Mouse (Mus musculus): Measurements from ENCODE around the gene Bphl. TPM values are rescaled to one million over a fixed set of nuclear protein-coding genes. Genes with fewer than 3 reads are reported as not detected.
A peak's percentile ranks its signal among the peaks of the same experiment; 100 is the strongest.

The Bphl gene
- polyA plus RNA-seq, 1 experiment, result 70.8 TPM

GRCm38 (mm10) chr13:34018521-34018920, 18.9 kb upstream of the Bphl start:
- H3K4me3 ChIP-seq (replicated peaks; ENCODE audit: insufficient read depth, low read depth, low read length), result no peak overlapping the region
- no peaks in the 10 kb centered on the region for H3K27me3 ChIP-seq (ENCODE audit: control insufficient read depth, insufficient read depth, low read length)
- DNase-seq, result no peak
- H3K27ac ChIP-seq (ENCODE audit: insufficient read depth, low read length), result no peak overlapping the region
- 26% methylated on average over 1 of the region's 1 CpGs for WGBS
- peaks cover 9% of the 10 kb centered on the region for H3K4me1 ChIP-seq (ENCODE audit: control insufficient read depth, insufficient read depth, low read length)
- TF ChIP-seq POLR2A (IDR thresholded peaks at IDR 0.05; ENCODE audit: borderline replicate concordance, insufficient read depth, low read length) (no peak), CTCF (IDR thresholded peaks at IDR 0.05; ENCODE audit: borderline replicate concordance, insufficient read depth, low read depth, low read length) (no peak)

GRCm38 (mm10) chr13:34021998-34022397, 15.4 kb upstream of the Bphl start:
- Histone ChIP-seq H3K27me3 (ENCODE audit: control insufficient read depth, insufficient read depth, low read length) (no peaks in the 10 kb centered on the region), H3K4me3 (replicated peaks; ENCODE audit: insufficient read depth, low read depth, low read length) (no peak overlapping the region), H3K27ac (ENCODE audit: insufficient read depth, low read length) (no peak overlapping the region), H3K4me1 (ENCODE audit: control insufficient read depth, insufficient read depth, low read length) (peaks cover 4% of the 10 kb centered on the region)
- no peak for TF ChIP-seq POLR2A (IDR thresholded peaks at IDR 0.05; ENCODE audit: borderline replicate concordance, insufficient read depth, low read length)
- no peak for TF ChIP-seq CTCF (IDR thresholded peaks at IDR 0.05; ENCODE audit: borderline replicate concordance, insufficient read depth, low read depth, low read length)
- DNase-seq, result no peak
- WGBS, result 89% methylated on average over 2 of the region's 2 CpGs

- H3K27me3 ChIP-seq (ENCODE audit: control insufficient read depth, insufficient read depth, low read length), result no peaks in the 10 kb centered on the region
- WGBS, result 78% methylated on average over 2 of the region's 2 CpGs
- H3K27ac ChIP-seq (ENCODE audit: insufficient read depth, low read length), result no peak overlapping the region
These were observed 5.4 kb upstream of the Bphl start for GRCm38 (mm10) chr13:34032041-34032440.

GRCm38 (mm10) chr13:34035424-34035823, 2.0 kb upstream of the Bphl start:
- no peak overlapping the region for H3K4me3 ChIP-seq (replicated peaks; ENCODE audit: insufficient read depth, low read depth, low read length)
- no peak overlapping the region for H3K27ac ChIP-seq (ENCODE audit: insufficient read depth, low read length)
- WGBS, result 22% methylated on average over 3 of the region's 3 CpGs
- peak in 1 of 2 experiments; percentile 34 for DNase-seq
- no peak for TF ChIP-seq CTCF (IDR thresholded peaks at IDR 0.05; ENCODE audit: borderline replicate concordance, insufficient read depth, low read depth, low read length)
- no peak for TF ChIP-seq POLR2A (IDR thresholded peaks at IDR 0.05; ENCODE audit: borderline replicate concordance, insufficient read depth, low read length)
- no peaks in the 10 kb centered on the region for H3K27me3 ChIP-seq (ENCODE audit: control insufficient read depth, insufficient read depth, low read length)
- peaks cover 7% of the 10 kb centered on the region; the same call in 1 of the 2 replicates for H3K4me1 ChIP-seq (ENCODE audit: control insufficient read depth, insufficient read depth, low read length)

More at GRCm38 (mm10) chr13:34032041-34032440, 5.4 kb upstream of the Bphl start:
- no peak for TF ChIP-seq POLR2A (IDR thresholded peaks at IDR 0.05; ENCODE audit: borderline replicate concordance, insufficient read depth, low read length)
- TF ChIP-seq CTCF (IDR thresholded peaks at IDR 0.05; ENCODE audit: borderline replicate concordance, insufficient read depth, low read depth, low read length), result no peak
- no peak for DNase-seq
- no peak overlapping the region for H3K4me3 ChIP-seq (replicated peaks; ENCODE audit: insufficient read depth, low read depth, low read length)
- peaks cover 4% of the 10 kb centered on the region; the same call in 1 of the 2 replicates for H3K4me1 ChIP-seq (ENCODE audit: control insufficient read depth, insufficient read depth, low read length)

- TF ChIP-seq CTCF (IDR thresholded peaks at IDR 0.05; ENCODE audit: borderline replicate concordance, insufficient read depth, low read depth, low read length) (no peak), POLR2A (IDR thresholded peaks at IDR 0.05; ENCODE audit: borderline replicate concordance, insufficient read depth, low read length) (no peak)
- 88% methylated on average over 5 of the region's 5 CpGs for WGBS
- H3K4me1 ChIP-seq (ENCODE audit: control insufficient read depth, insufficient read depth, low read length), result peaks cover 7% of the 10 kb centered on the region; the same call in 1 of the 2 replicates
- no peaks in the 10 kb centered on the region for H3K27me3 ChIP-seq (ENCODE audit: control insufficient read depth, insufficient read depth, low read length)
- DNase-seq, result no peak
- H3K4me3 ChIP-seq (replicated peaks; ENCODE audit: insufficient read depth, low read depth, low read length), result no peak overlapping the region
- no peak overlapping the region for H3K27ac ChIP-seq (ENCODE audit: insufficient read depth, low read length)
These were observed 671 bp upstream of the Bphl start for GRCm38 (mm10) chr13:34036726-34037125.

GRCm38 (mm10) chr13:34038056-34038432, 647 bp downstream of the Bphl start:
- peak overlapping the region; percentile 84 for H3K4me3 ChIP-seq (replicated peaks; ENCODE audit: insufficient read depth, low read depth, low read length)
- 11% methylated on average over 5 of the region's 5 CpGs for WGBS
- no peaks in the 10 kb centered on the region for H3K27me3 ChIP-seq (ENCODE audit: control insufficient read depth, insufficient read depth, low read length)
- no peak for TF ChIP-seq CTCF (IDR thresholded peaks at IDR 0.05; ENCODE audit: borderline replicate concordance, insufficient read depth, low read depth, low read length)
- TF ChIP-seq POLR2A (IDR thresholded peaks at IDR 0.05; ENCODE audit: borderline replicate concordance, insufficient read depth, low read length), result no peak
- H3K4me1 ChIP-seq (ENCODE audit: control insufficient read depth, insufficient read depth, low read length), result peaks cover 7% of the 10 kb centered on the region; the same call in 1 of the 2 replicates
- no peak for DNase-seq
- no peak overlapping the region for H3K27ac ChIP-seq (ENCODE audit: insufficient read depth, low read length)

- 29% methylated on average over 8 of the region's 8 CpGs for WGBS
- H3K27ac ChIP-seq (ENCODE audit: insufficient read depth, low read length), result no peak overlapping the region
- peaks cover 7% of the 10 kb centered on the region; the same call in 1 of the 2 replicates for H3K4me1 ChIP-seq (ENCODE audit: control insufficient read depth, insufficient read depth, low read length)
- H3K27me3 ChIP-seq (ENCODE audit: control insufficient read depth, insufficient read depth, low read length), result no peaks in the 10 kb centered on the region
- H3K4me3 ChIP-seq (replicated peaks; ENCODE audit: insufficient read depth, low read depth, low read length), result no peak overlapping the region
- TF ChIP-seq POLR2A (IDR thresholded peaks at IDR 0.05; ENCODE audit: borderline replicate concordance, insufficient read depth, low read length) (no peak), CTCF (IDR thresholded peaks at IDR 0.05; ENCODE audit: borderline replicate concordance, insufficient read depth, low read depth, low read length) (no peak)
- DNase-seq, result peak in 1 of 2 experiments; percentile 12
These were observed 1.5 kb downstream of the Bphl start for GRCm38 (mm10) chr13:34038901-34039341.

- Histone ChIP-seq H3K4me1 (ENCODE audit: control insufficient read depth, insufficient read depth, low read length) (peaks cover 6% of the 10 kb centered on the region; the same call in 1 of the 2 replicates), H3K27me3 (ENCODE audit: control insufficient read depth, insufficient read depth, low read length) (no peaks in the 10 kb centered on the region), H3K4me3 (replicated peaks; ENCODE audit: insufficient read depth, low read depth, low read length) (no peak overlapping the region), H3K27ac (ENCODE audit: insufficient read depth, low read length) (no peak overlapping the region)
- WGBS, result 98% methylated on average over 3 of the region's 3 CpGs
- no peak for TF ChIP-seq POLR2A (IDR thresholded peaks at IDR 0.05; ENCODE audit: borderline replicate concordance, insufficient read depth, low read length)
- no peak for TF ChIP-seq CTCF (IDR thresholded peaks at IDR 0.05; ENCODE audit: borderline replicate concordance, insufficient read depth, low read depth, low read length)
- no peak for DNase-seq
These were observed 2.7 kb downstream of the Bphl start for GRCm38 (mm10) chr13:34040091-34040490.
